Mouse (Mus musculus) MEL (cell line): ENCODE measurements at regions not wholly inside any gene's neighbourhood (a gene's known extent, or its start where the extent isn't known, plus 50 kb on each side); places are given as distances from the start of the nearest gene placed in this dataset.

Experiments
- DNase-seq: peaks from one replicate; pipeline ENCODE4 v3.0.0; 2011; ENCODE audit warnings: low read depth, low spot score
- H3K27ac ChIP-seq: 2 replicates; pipeline ENCODE4 v1.5.1; 2012; ENCODE audit warnings: low read depth, mild to moderate bottlenecking, control low read depth, low read length, moderate library complexity; ENCODE audit not compliant: control insufficient read depth
- H3K27me3 ChIP-seq, 2 experiments: fragments of 150-350 bp in 1 of 2; sonication (generic) in 1 of 2; 2 replicates each; pipeline ENCODE4 v1.6.1; 2012; ENCODE audit warnings: low read length in 2 of 2, mild to moderate bottlenecking in 2 of 2, improper control_type of control experiment in 1 of 2, moderate library complexity in 1 of 2; ENCODE audit not compliant: insufficient read depth in 2 of 2, control insufficient read depth in 1 of 2
- H3K36me3 ChIP-seq, 2 experiments: 2 replicates each; pipeline ENCODE4 v1.6.1; 2012 to 2014; ENCODE audit warnings: low read length in 2 of 2, improper control_type of control experiment in 1 of 2, inconsistent platforms in 1 of 2, mild to moderate bottlenecking in 1 of 2; ENCODE audit not compliant: insufficient read depth in 2 of 2, control insufficient read depth in 1 of 2
- H3K4me1 ChIP-seq, 2 experiments: fragments of 150-350 bp in 1 of 2; sonication (generic) in 1 of 2; 2 replicates each; pipeline ENCODE4 v1.6.1; 2012; ENCODE audit warnings: low read length in 2 of 2, improper control_type of control experiment in 1 of 2, mild to moderate bottlenecking in 1 of 2; ENCODE audit not compliant: insufficient read depth in 2 of 2, control insufficient read depth in 1 of 2
- H3K4me3 ChIP-seq, 2 experiments: fragments of 150-350 bp in 1 of 2; sonication (generic) in 1 of 2; 2 replicates each; pipeline ENCODE4 v1.5.1; 2012; ENCODE audit warnings: low read depth in 2 of 2, low read length in 2 of 2, mild to moderate bottlenecking in 2 of 2, moderate library complexity in 2 of 2, control low read depth in 1 of 2, improper control_type of control experiment in 1 of 2; ENCODE audit not compliant: control insufficient read depth in 1 of 2, insufficient read depth in 1 of 2
- H3K79me2 ChIP-seq: 2 replicates; pipeline ENCODE4 v1.6.1; 2012; ENCODE audit warnings: mild to moderate bottlenecking, low read length, moderate library complexity; ENCODE audit not compliant: control insufficient read depth, poor library complexity, insufficient read depth
- H3K9ac ChIP-seq: 2 replicates; pipeline ENCODE4 v1.6.1; 2012; ENCODE audit warnings: low read depth, mild to moderate bottlenecking, control low read depth, low read length, moderate library complexity; ENCODE audit not compliant: control insufficient read depth, poor library complexity, severe bottlenecking
- H3K9me3 ChIP-seq: fragments of 150-350 bp; sonication (generic); replicated peaks from 2 replicates; pipeline ENCODE4 v1.6.1; 2012; ENCODE audit warnings: mild to moderate bottlenecking, low read length, improper control_type of control experiment, moderate library complexity; ENCODE audit not compliant: insufficient read depth
- CHD1 ChIP-seq: IDR thresholded peaks from 2 replicates; pipeline ENCODE4 v1.6.1; 2012; ENCODE audit warnings: low read depth, mild to moderate bottlenecking, inconsistent platforms, low read length, improper control_type of control experiment
- CHD2 ChIP-seq: IDR thresholded peaks from 2 replicates; pipeline ENCODE4 v1.6.1; 2011; ENCODE audit warnings: low read length, improper control_type of control experiment
- E2F4 ChIP-seq: IDR thresholded peaks from 2 replicates; pipeline ENCODE4 v1.6.1; 2011; ENCODE audit warnings: low read depth, low read length, improper control_type of control experiment, borderline replicate concordance
- ELF1 ChIP-seq: IDR thresholded peaks from 2 replicates; pipeline ENCODE4 v1.6.1; 2014; ENCODE audit warnings: low read depth, mild to moderate bottlenecking, inconsistent platforms, low read length, improper control_type of control experiment, moderate library complexity
- EP300 ChIP-seq, 2 experiments: IDR thresholded peaks; 2 replicates each; pipeline ENCODE4 v1.6.1; 2011; ENCODE audit warnings: improper control_type of control experiment in 2 of 2, low read length in 2 of 2, low read depth in 1 of 2, mild to moderate bottlenecking in 1 of 2
- ETS1 ChIP-seq: IDR thresholded peaks from 2 replicates; pipeline ENCODE4 v1.6.1; 2012; ENCODE audit warnings: low read depth, mild to moderate bottlenecking, inconsistent platforms, low read length, improper control_type of control experiment, moderate library complexity
- JUND ChIP-seq: IDR thresholded peaks from 2 replicates; pipeline ENCODE4 v1.6.1; 2011; ENCODE audit warnings: low read depth, mild to moderate bottlenecking, improper control_type of control experiment, low read length
- KAT2A ChIP-seq: conservative IDR thresholded peaks from 2 replicates; pipeline ENCODE4 v1.6.1; 2012; ENCODE audit warnings: low read depth, low read length, improper control_type of control experiment, inconsistent platforms
- MEF2A ChIP-seq: IDR thresholded peaks from 2 replicates; pipeline ENCODE4 v1.6.1; 2014; ENCODE audit warnings: low read depth, mild to moderate bottlenecking, inconsistent platforms, low read length, improper control_type of control experiment; ENCODE audit not compliant: poor library complexity, insufficient replicate concordance, severe bottlenecking; ENCODE audit errors: extremely low read depth
- MYC ChIP-seq: IDR thresholded peaks from 2 replicates; pipeline ENCODE4 v1.6.1; 2011; ENCODE audit warnings: low read depth, mild to moderate bottlenecking, low read length, improper control_type of control experiment, moderate library complexity
- POLR2A ChIP-seq, 2 experiments: IDR thresholded peaks; 2 replicates each; pipeline ENCODE4 v1.6.1; 2011 to 2012; ENCODE audit warnings: low read length in 2 of 2, mild to moderate bottlenecking in 2 of 2, control low read depth in 1 of 2, improper control_type of control experiment in 1 of 2, low read depth in 1 of 2, moderate library complexity in 1 of 2; ENCODE audit not compliant: control insufficient read depth in 1 of 2, insufficient read depth in 1 of 2, poor library complexity in 1 of 2
- POLR2AphosphoS2 ChIP-seq: IDR thresholded peaks from 2 replicates; pipeline ENCODE4 v1.6.1; 2011; ENCODE audit warnings: low read length, improper control_type of control experiment
- POLR2AphosphoS5 ChIP-seq: IDR thresholded peaks from 2 replicates; pipeline ENCODE4 v1.6.1; 2012; ENCODE audit warnings: low read depth, borderline replicate concordance, mild to moderate bottlenecking, inconsistent platforms, low read length, moderate library complexity, mixed read lengths
- RAD21 ChIP-seq: IDR thresholded peaks from 2 replicates; pipeline ENCODE4 v1.6.1; 2011; ENCODE audit warnings: mild to moderate bottlenecking, low read depth, low read length, improper control_type of control experiment
- SIN3A ChIP-seq: IDR thresholded peaks from 2 replicates; pipeline ENCODE4 v1.6.1; 2012; ENCODE audit warnings: low read length, improper control_type of control experiment, inconsistent platforms
- SMC3 ChIP-seq: IDR thresholded peaks from 2 replicates; pipeline ENCODE4 v1.6.1; 2011; ENCODE audit warnings: low read depth, low read length, improper control_type of control experiment
- TBP ChIP-seq: IDR thresholded peaks from 2 replicates; pipeline ENCODE4 v1.8.0; 2011; ENCODE audit warnings: low read depth, low read length, improper control_type of control experiment
- USF1 ChIP-seq: IDR thresholded peaks from 2 replicates; pipeline ENCODE4 v1.6.1; 2014; ENCODE audit warnings: low read depth, mild to moderate bottlenecking, inconsistent platforms, low read length, improper control_type of control experiment, moderate library complexity
- ZNF384 ChIP-seq: IDR thresholded peaks from 2 replicates; pipeline ENCODE4 v1.6.1; 2012; ENCODE audit warnings: low read depth, mild to moderate bottlenecking, inconsistent platforms, low read length, improper control_type of control experiment

DNA sequence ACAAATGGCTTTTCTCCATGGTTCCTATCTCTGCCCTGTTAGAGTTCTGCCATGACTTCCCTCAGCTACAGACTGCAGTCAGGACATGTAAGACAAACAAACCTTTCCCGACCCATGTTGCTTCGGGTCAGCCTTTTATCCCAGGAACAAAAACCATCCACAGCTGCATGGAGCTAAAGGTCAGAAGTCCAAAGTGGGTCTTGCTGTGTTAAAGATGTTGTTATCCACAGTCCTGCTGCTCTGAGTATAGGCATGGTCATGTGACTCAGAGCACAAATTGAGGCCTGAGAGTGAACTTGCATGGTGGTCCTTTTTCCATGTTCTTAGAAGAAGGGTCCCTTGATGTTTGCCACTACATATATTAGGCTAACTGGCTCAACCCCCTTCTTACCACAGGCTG is 296.5 kb upstream of the Cdh4 start:
- no peaks in the 10 kb centered on the region for H3K27me3 ChIP-seq
- H3K9me3 ChIP-seq, result no peaks in the 10 kb centered on the region
- no peaks in the 10 kb centered on the region for H3K4me1 ChIP-seq
- H3K4me3 ChIP-seq, result no peak overlapping the region
- H3K9ac ChIP-seq, result no peak overlapping the region
- no peaks in the 10 kb centered on the region for H3K79me2 ChIP-seq
- no peak overlapping the region for H3K27ac ChIP-seq
- no peaks in the 10 kb centered on the region for H3K36me3 ChIP-seq
- no peak for TF ChIP-seq USF1
- TF ChIP-seq POLR2AphosphoS2, result no peak
- TF ChIP-seq EP300 (IDR thresholded peaks at IDR 0.05; ENCODE audit: low read depth in 1 of 2, low read length in 2 of 2), result no peak
- TF ChIP-seq ETS1, result no peak
- TF ChIP-seq SIN3A, result no peak
- TF ChIP-seq POLR2A (IDR thresholded peaks at IDR 0.05; ENCODE audit: control insufficient read depth in 1 of 2, insufficient read depth in 1 of 2, low read depth in 1 of 2, low read length in 2 of 2, poor library complexity in 1 of 2), result no peak
- no peak for TF ChIP-seq TBP
- TF ChIP-seq JUND, result no peak
- TF ChIP-seq ELF1, result no peak
- TF ChIP-seq RAD21, result no peak
- no peak for TF ChIP-seq ZNF384
- TF ChIP-seq SMC3, result no peak
- no peak for TF ChIP-seq E2F4
- no peak for TF ChIP-seq KAT2A
- TF ChIP-seq MEF2A, result no peak
- TF ChIP-seq CHD1, result no peak
- TF ChIP-seq MYC, result no peak
- TF ChIP-seq POLR2AphosphoS5, result no peak
- no peak for DNase-seq

DNA sequence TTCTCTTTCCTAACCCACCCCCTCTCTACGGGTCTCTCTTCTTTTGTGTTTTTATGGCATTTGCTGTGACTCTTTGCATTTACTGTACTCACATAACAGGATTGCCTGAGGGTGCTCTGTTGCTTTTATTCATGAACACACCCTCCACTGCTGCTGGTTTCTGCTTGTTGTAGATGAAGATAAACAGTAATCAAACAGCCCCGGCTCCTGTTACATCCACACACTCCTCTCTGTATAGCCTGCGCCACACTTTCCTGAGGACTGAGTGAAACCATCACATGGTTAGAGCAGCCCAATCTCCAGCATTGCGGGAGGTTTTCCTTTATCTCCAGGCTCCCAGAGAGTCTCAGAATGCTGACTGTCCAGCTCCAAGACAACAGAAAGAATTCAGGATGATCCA is 296.0 kb upstream of the Cdh4 start:
- no peaks in the 10 kb centered on the region for H3K79me2 ChIP-seq
- H3K27me3 ChIP-seq, result no peaks in the 10 kb centered on the region
- H3K4me1 ChIP-seq, result no peaks in the 10 kb centered on the region
- no peaks in the 10 kb centered on the region for H3K36me3 ChIP-seq
- no peak for TF ChIP-seq SIN3A
- no peak for TF ChIP-seq CHD2
- TF ChIP-seq JUND, result no peak
- DNase-seq, result no peak
- H3K4me3 ChIP-seq, result no peak overlapping the region
- no peak overlapping the region for H3K9ac ChIP-seq
- H3K9me3 ChIP-seq, result no peaks in the 10 kb centered on the region
- H3K27ac ChIP-seq, result no peak overlapping the region
